Mouse (Mus musculus): ENCODE data around the gene D430041D05Rik. TPM values are rescaled to one million over a fixed set of nuclear protein-coding genes. Genes with fewer than 3 reads are reported as not detected.

Gene D430041D05Rik
- polyA plus RNA-seq, 1 experiment from 2014 or later = 0.18 TPM

GRCm38 (mm10) chr2:104163418-104163817, 247.4 kb downstream of the D430041D05Rik start:
- H3K27me3 ChIP-seq (ENCODE audit: control insufficient read depth, insufficient read depth, low read length) = no peaks in the 10 kb centered on the region
- no peak overlapping the region for H3K27ac ChIP-seq (ENCODE audit: low read length)
- no peaks in the 10 kb centered on the region for H3K4me1 ChIP-seq (ENCODE audit: control insufficient read depth, insufficient read depth, low read length)
- H3K9me3 ChIP-seq (replicated peaks; ENCODE audit: control insufficient read depth, low read length) = no peaks in the 10 kb centered on the region
- no peaks in the 10 kb centered on the region for H3K36me3 ChIP-seq (ENCODE audit: control insufficient read depth, insufficient read depth, low read length)
- H3K4me2 ChIP-seq (ENCODE audit: low read depth, low read length) = no peak overlapping the region
- ATAC-seq (ENCODE audit: insufficient read depth, low FRiP score) = no peak
- H3K4me3 ChIP-seq (replicated peaks; ENCODE audit: low read length) = no peak overlapping the region
- H3K9ac ChIP-seq (ENCODE audit: low read length) = no peak overlapping the region
- 77% methylated on average over 7 of the region's 7 CpGs for WGBS

- Histone ChIP-seq H3K4me3 (replicated peaks; ENCODE audit: low read length) (no peak overlapping the region), H3K9me3 (replicated peaks; ENCODE audit: control insufficient read depth, low read length) (no peaks in the 10 kb centered on the region), H3K4me2 (ENCODE audit: low read depth, low read length) (no peak overlapping the region), H3K27me3 (ENCODE audit: control insufficient read depth, insufficient read depth, low read length) (no peaks in the 10 kb centered on the region), H3K9ac (ENCODE audit: low read length) (no peak overlapping the region), H3K36me3 (ENCODE audit: control insufficient read depth, insufficient read depth, low read length) (no peaks in the 10 kb centered on the region), H3K4me1 (ENCODE audit: control insufficient read depth, insufficient read depth, low read length) (no peaks in the 10 kb centered on the region), H3K27ac (ENCODE audit: low read length) (no peak overlapping the region)
- 57% methylated on average over 4 of the region's 4 CpGs for WGBS
- ATAC-seq (ENCODE audit: insufficient read depth, low FRiP score) = no peak
Measured at GRCm38 (mm10) chr2:104157831-104158230, 253.0 kb downstream of the D430041D05Rik start.

GRCm38 (mm10) chr2:104153876-104154275, 256.9 kb downstream of the D430041D05Rik start:
- no peaks in the 10 kb centered on the region for H3K27me3 ChIP-seq (ENCODE audit: control insufficient read depth, insufficient read depth, low read length)
- ATAC-seq (ENCODE audit: insufficient read depth, low FRiP score) = no peak
- 80% methylated on average over 3 of the region's 3 CpGs for WGBS
- H3K27ac ChIP-seq (ENCODE audit: low read length) = no peak overlapping the region
- no peak overlapping the region for H3K4me2 ChIP-seq (ENCODE audit: low read depth, low read length)
- H3K4me1 ChIP-seq (ENCODE audit: control insufficient read depth, insufficient read depth, low read length) = no peaks in the 10 kb centered on the region
- H3K4me3 ChIP-seq (replicated peaks; ENCODE audit: low read length) = no peak overlapping the region
- no peak overlapping the region for H3K9ac ChIP-seq (ENCODE audit: low read length)
- no peaks in the 10 kb centered on the region for H3K9me3 ChIP-seq (replicated peaks; ENCODE audit: control insufficient read depth, low read length)
- H3K36me3 ChIP-seq (ENCODE audit: control insufficient read depth, insufficient read depth, low read length) = no peaks in the 10 kb centered on the region

GRCm38 (mm10) chr2:104153345-104153744, 257.5 kb downstream of the D430041D05Rik start:
- Histone ChIP-seq H3K9ac (ENCODE audit: low read length) (no peak overlapping the region), H3K4me2 (ENCODE audit: low read depth, low read length) (no peak overlapping the region), H3K4me3 (replicated peaks; ENCODE audit: low read length) (no peak overlapping the region), H3K4me1 (ENCODE audit: control insufficient read depth, insufficient read depth, low read length) (no peaks in the 10 kb centered on the region), H3K36me3 (ENCODE audit: control insufficient read depth, insufficient read depth, low read length) (no peaks in the 10 kb centered on the region), H3K9me3 (replicated peaks; ENCODE audit: control insufficient read depth, low read length) (no peaks in the 10 kb centered on the region), H3K27me3 (ENCODE audit: control insufficient read depth, insufficient read depth, low read length) (no peaks in the 10 kb centered on the region), H3K27ac (ENCODE audit: low read length) (no peak overlapping the region)
- ATAC-seq (ENCODE audit: insufficient read depth, low FRiP score) = no peak
- WGBS = 74% methylated on average over 4 of the region's 4 CpGs

GRCm38 (mm10) chr2:104150608-104151397, 260.0 kb downstream of the D430041D05Rik start:
- H3K4me3 ChIP-seq (replicated peaks; ENCODE audit: low read length) = no peak overlapping the region
- H3K27me3 ChIP-seq (ENCODE audit: control insufficient read depth, insufficient read depth, low read length) = no peaks in the 10 kb centered on the region
- WGBS = 80% methylated on average over 6 of the region's 6 CpGs
- no peak overlapping the region for H3K4me2 ChIP-seq (ENCODE audit: low read depth, low read length)
- H3K4me1 ChIP-seq (ENCODE audit: control insufficient read depth, insufficient read depth, low read length) = no peaks in the 10 kb centered on the region
- no peak overlapping the region for H3K9ac ChIP-seq (ENCODE audit: low read length)
- no peaks in the 10 kb centered on the region for H3K9me3 ChIP-seq (replicated peaks; ENCODE audit: control insufficient read depth, low read length)
- no peak for ATAC-seq (ENCODE audit: insufficient read depth, low FRiP score)
- H3K27ac ChIP-seq (ENCODE audit: low read length) = no peak overlapping the region
- H3K36me3 ChIP-seq (ENCODE audit: control insufficient read depth, insufficient read depth, low read length) = no peaks in the 10 kb centered on the region

- no peaks in the 10 kb centered on the region for H3K27me3 ChIP-seq (ENCODE audit: control insufficient read depth, insufficient read depth, low read length)
- H3K9me3 ChIP-seq (replicated peaks; ENCODE audit: control insufficient read depth, low read length) = no peaks in the 10 kb centered on the region
- no peak overlapping the region for H3K27ac ChIP-seq (ENCODE audit: low read length)
- no peak overlapping the region for H3K4me3 ChIP-seq (replicated peaks; ENCODE audit: low read length)
- H3K9ac ChIP-seq (ENCODE audit: low read length) = no peak overlapping the region
- no peaks in the 10 kb centered on the region for H3K36me3 ChIP-seq (ENCODE audit: control insufficient read depth, insufficient read depth, low read length)
- no peak for ATAC-seq (ENCODE audit: insufficient read depth, low FRiP score)
- H3K4me2 ChIP-seq (ENCODE audit: low read depth, low read length) = no peak overlapping the region
- no peaks in the 10 kb centered on the region for H3K4me1 ChIP-seq (ENCODE audit: control insufficient read depth, insufficient read depth, low read length)
- 60% methylated on average over 4 of the region's 4 CpGs for WGBS
Measured at GRCm38 (mm10) chr2:104147910-104148561, 262.8 kb downstream of the D430041D05Rik start.

- H3K4me2 ChIP-seq (ENCODE audit: low read depth, low read length) = no peak overlapping the region
- H3K9me3 ChIP-seq (replicated peaks; ENCODE audit: control insufficient read depth, low read length) = no peaks in the 10 kb centered on the region
- H3K27ac ChIP-seq (ENCODE audit: low read length) = no peak overlapping the region
- no peak overlapping the region for H3K4me3 ChIP-seq (replicated peaks; ENCODE audit: low read length)
- no peaks in the 10 kb centered on the region for H3K27me3 ChIP-seq (ENCODE audit: control insufficient read depth, insufficient read depth, low read length)
- ATAC-seq (ENCODE audit: insufficient read depth, low FRiP score) = no peak
- H3K4me1 ChIP-seq (ENCODE audit: control insufficient read depth, insufficient read depth, low read length) = no peaks in the 10 kb centered on the region
- 62% methylated on average over 1 of the region's 1 CpGs for WGBS
- H3K9ac ChIP-seq (ENCODE audit: low read length) = no peak overlapping the region
- no peaks in the 10 kb centered on the region for H3K36me3 ChIP-seq (ENCODE audit: control insufficient read depth, insufficient read depth, low read length)
Measured at GRCm38 (mm10) chr2:104145983-104146382, 264.8 kb downstream of the D430041D05Rik start.

GRCm38 (mm10) chr2:104144004-104144403, 266.8 kb downstream of the D430041D05Rik start:
- 90% methylated on average over 12 of the region's 12 CpGs for WGBS
- Histone ChIP-seq H3K4me2 (ENCODE audit: low read depth, low read length) (no peak overlapping the region), H3K9me3 (replicated peaks; ENCODE audit: control insufficient read depth, low read length) (no peaks in the 10 kb centered on the region), H3K27ac (ENCODE audit: low read length) (no peak overlapping the region), H3K4me1 (ENCODE audit: control insufficient read depth, insufficient read depth, low read length) (no peaks in the 10 kb centered on the region), H3K36me3 (ENCODE audit: control insufficient read depth, insufficient read depth, low read length) (no peaks in the 10 kb centered on the region), H3K27me3 (ENCODE audit: control insufficient read depth, insufficient read depth, low read length) (no peaks in the 10 kb centered on the region), H3K9ac (ENCODE audit: low read length) (no peak overlapping the region), H3K4me3 (replicated peaks; ENCODE audit: low read length) (no peak overlapping the region)
- ATAC-seq (ENCODE audit: insufficient read depth, low FRiP score) = no peak

GRCm38 (mm10) chr2:104142140-104142539, 268.7 kb downstream of the D430041D05Rik start:
- ATAC-seq (ENCODE audit: insufficient read depth, low FRiP score) = no peak
- Histone ChIP-seq H3K4me2 (ENCODE audit: low read depth, low read length) (no peak overlapping the region), H3K4me3 (replicated peaks; ENCODE audit: low read length) (no peak overlapping the region), H3K36me3 (ENCODE audit: control insufficient read depth, insufficient read depth, low read length) (no peaks in the 10 kb centered on the region), H3K9me3 (replicated peaks; ENCODE audit: control insufficient read depth, low read length) (no peaks in the 10 kb centered on the region), H3K27ac (ENCODE audit: low read length) (no peak overlapping the region), H3K4me1 (ENCODE audit: control insufficient read depth, insufficient read depth, low read length) (no peaks in the 10 kb centered on the region), H3K9ac (ENCODE audit: low read length) (no peak overlapping the region), H3K27me3 (ENCODE audit: control insufficient read depth, insufficient read depth, low read length) (no peaks in the 10 kb centered on the region)
- 84% methylated on average over 8 of the region's 8 CpGs for WGBS
